In the genomic region with DNA sequence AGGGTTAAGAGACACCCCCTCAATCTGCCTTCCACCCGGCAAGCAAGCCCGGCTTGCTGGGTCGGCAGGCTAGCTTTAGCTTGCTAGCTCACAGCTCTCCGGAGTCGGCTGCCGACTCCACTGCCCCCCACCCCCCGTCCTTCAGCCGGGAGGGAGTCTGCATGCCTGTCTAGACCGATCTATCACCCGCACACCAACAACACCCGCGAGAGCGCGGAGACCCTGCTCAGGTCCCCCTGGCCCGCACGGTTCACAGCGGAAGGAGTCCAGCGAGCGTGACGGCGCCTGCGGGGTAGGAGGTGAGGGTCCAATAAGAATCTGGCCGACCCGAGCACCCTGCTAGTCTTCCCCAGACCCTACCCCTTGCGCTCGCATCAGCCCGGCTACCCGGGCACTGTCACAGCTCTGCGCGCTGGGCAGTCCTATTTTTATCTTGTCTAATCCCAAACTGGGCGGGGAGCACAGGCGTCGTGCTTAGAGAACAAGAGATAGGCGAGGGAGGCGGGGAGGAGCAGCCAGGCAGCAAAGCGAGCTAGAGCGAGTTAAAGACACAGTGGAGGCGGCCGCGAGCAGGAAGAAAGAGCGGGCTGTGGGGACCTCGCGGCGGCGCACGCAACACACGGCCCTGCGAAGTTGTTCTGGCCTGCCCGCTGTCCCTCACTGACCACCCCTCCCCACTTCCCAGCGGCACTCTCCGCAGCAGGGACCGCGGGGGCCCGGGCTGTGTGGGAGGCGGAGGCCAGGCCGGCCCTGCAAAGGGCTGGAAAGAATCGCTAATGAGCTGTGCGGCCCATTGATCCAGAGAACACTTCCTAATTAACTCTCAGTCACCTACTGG, we compare ENCODE assay signal across 8 mouse cellular contexts.
DNase-seq lines count a peak whose midpoint lies in the region; ATAC-seq and TF ChIP-seq lines count a peak whose summit lies in the region.

No protein-coding gene starts in this region.

- WGBS in bone marrow, adult 2 months = 3% methylated on average over 58 of the region's 58 CpGs
- WGBS in embryonic facial prominence, embryonic 14.5 days = 1% methylated on average over 46 of the region's 58 CpGs
- 2% methylated on average over 58 of the region's 58 CpGs for WGBS in heart, embryonic 13.5 days
- WGBS in kidney, embryonic 15.5 days = 3% methylated on average over 57 of the region's 58 CpGs
- WGBS in liver, embryonic 16.5 days (ENCODE audit: insufficient replicate concordance) = 4% methylated on average over 52 of the region's 58 CpGs
- WGBS in neural tube, embryonic 11.5 days = under 1% methylated on average over 54 of the region's 58 CpGs

- H3K9ac ChIP-seq in CH12.LX (ENCODE audit: insufficient read depth, low read depth) = peak overlapping the region; percentile 62
- peak overlapping the region; percentile 76 for H3K9ac ChIP-seq in embryonic facial prominence, embryonic 14.5 days (ENCODE audit: low read depth, low read length)
- peak overlapping the region; percentile 90 for H3K9ac ChIP-seq in heart, embryonic 13.5 days
- peak overlapping the region; percentile 71 for H3K9ac ChIP-seq in kidney, embryonic 15.5 days
- peak overlapping the region; percentile 73 for H3K9ac ChIP-seq in liver, embryonic 16.5 days (ENCODE audit: low read depth, low read length)
- H3K9ac ChIP-seq in neural tube, embryonic 11.5 days (ENCODE audit: low read length) = peak overlapping the region; percentile 54

- dilution Hi-C loops in CH12.LX (cut with MboI; ENCODE audit: extremely low pct_ligation_motif_present, extremely low pct_unique_long_range_greater_than_20kb, low sequenced_read_pairs) = no loop called here

- H3K4me1 ChIP-seq in CH12.LX (ENCODE audit: control insufficient read depth in 1 of 2, insufficient read depth in 2 of 2) = peaks cover 8 to 25% of the 10 kb centered on the region in 2 experiments
- H3K4me1 ChIP-seq in bone marrow, adult 2 months (ENCODE audit: control insufficient read depth, insufficient read depth, low read length) = no peaks in the 10 kb centered on the region; the same call in none of the 2 replicates
- H3K4me1 ChIP-seq in embryonic facial prominence, embryonic 14.5 days (ENCODE audit: control insufficient read depth, insufficient read depth, low read length) = 0 out of 2 replicates have a peak, but pooled peaks cover 2% of the 10 kb centered on the region
- peaks cover 51% of the 10 kb centered on the region for H3K4me1 ChIP-seq in heart, embryonic 13.5 days
- peaks cover 52% of the 10 kb centered on the region for H3K4me1 ChIP-seq in kidney, embryonic 15.5 days
- H3K4me1 ChIP-seq in liver, embryonic 16.5 days (ENCODE audit: control insufficient read depth, low read depth, low read length) = peaks cover 23% of the 10 kb centered on the region
- peaks cover 28% of the 10 kb centered on the region for H3K4me1 ChIP-seq in neural tube, embryonic 11.5 days (ENCODE audit: control insufficient read depth, insufficient read depth, low read length)

- peak; percentile 41 for ATAC-seq in embryonic facial prominence, embryonic 14.5 days (ENCODE audit: low read depth)
- peak; percentile 29; the same call in 1 of the 2 replicates for ATAC-seq in heart, embryonic 13.5 days (ENCODE audit: extremely low read depth, insufficient number of reproducible peaks, low FRiP score, low TSS enrichment)
- ATAC-seq in kidney, embryonic 15.5 days (replicated peaks; ENCODE audit: low FRiP score) = peak; percentile 65
- peak; percentile 70 for ATAC-seq in liver, embryonic 16.5 days (ENCODE audit: low read depth)
- ATAC-seq in neural tube, embryonic 11.5 days (ENCODE audit: insufficient read depth, low FRiP score, low TSS enrichment) = peak; percentile 43

- H3K9me3 ChIP-seq in CH12.LX (replicated peaks; ENCODE audit: low read length) = no peaks in the 10 kb centered on the region
- H3K9me3 ChIP-seq in embryonic facial prominence, embryonic 14.5 days (ENCODE audit: control insufficient read depth, low read length) = no peaks in the 10 kb centered on the region
- H3K9me3 ChIP-seq in heart, embryonic 13.5 days = no peaks in the 10 kb centered on the region
- H3K9me3 ChIP-seq in kidney, embryonic 15.5 days (replicated peaks) = no peaks in the 10 kb centered on the region
- H3K9me3 ChIP-seq in liver, embryonic 16.5 days (replicated peaks; ENCODE audit: control insufficient read depth, low read length) = no peaks in the 10 kb centered on the region
- no peaks in the 10 kb centered on the region for H3K9me3 ChIP-seq in neural tube, embryonic 11.5 days (ENCODE audit: control insufficient read depth, low read length)

- no peak for TF ChIP-seq CTCF in CH12.LX (conservative IDR thresholded peaks at IDR 0.05 in 1 of 2, IDR thresholded peaks at IDR 0.05 in 1 of 2; ENCODE audit: low read depth in 2 of 2, low read length in 2 of 2)
- TF ChIP-seq CTCF in bone marrow, adult 2 months (IDR thresholded peaks at IDR 0.05; ENCODE audit: control insufficient read depth, insufficient read depth, low read length) = no peak

- no peaks in the 10 kb centered on the region for H3K27me3 ChIP-seq in CH12.LX (replicated peaks)
- H3K27me3 ChIP-seq in embryonic facial prominence, embryonic 14.5 days (replicated peaks; ENCODE audit: control insufficient read depth, insufficient read depth, low read length) = peaks cover 65% of the 10 kb centered on the region
- H3K27me3 ChIP-seq in heart, embryonic 13.5 days (replicated peaks) = peaks cover 95% of the 10 kb centered on the region
- peaks cover 88% of the 10 kb centered on the region for H3K27me3 ChIP-seq in kidney, embryonic 15.5 days
- peaks cover 64% of the 10 kb centered on the region for H3K27me3 ChIP-seq in liver, embryonic 16.5 days (ENCODE audit: control insufficient read depth, insufficient read depth, low read depth, low read length)
- H3K27me3 ChIP-seq in neural tube, embryonic 11.5 days (ENCODE audit: control insufficient read depth, insufficient read depth, low read length) = peaks cover 52% of the 10 kb centered on the region

- no peak for TF ChIP-seq POLR2A in CH12.LX (IDR thresholded peaks at IDR 0.05; ENCODE audit: low read depth, low read length)
- TF ChIP-seq POLR2A in bone marrow, adult 2 months (IDR thresholded peaks at IDR 0.05; ENCODE audit: borderline replicate concordance, control insufficient read depth, low read depth, low read length) = peak; percentile 48; the same call in 1 of the 2 replicates

- H3K36me3 ChIP-seq in CH12.LX (replicated peaks in 1 of 2; ENCODE audit: control insufficient read depth in 1 of 2, insufficient read depth in 1 of 2, low read length in 1 of 2) = peaks cover 0 to 11% of the 10 kb centered on the region in 2 experiments
- no peaks in the 10 kb centered on the region for H3K36me3 ChIP-seq in embryonic facial prominence, embryonic 14.5 days (ENCODE audit: control insufficient read depth, insufficient read depth, low read length)
- no peaks in the 10 kb centered on the region for H3K36me3 ChIP-seq in heart, embryonic 13.5 days
- H3K36me3 ChIP-seq in kidney, embryonic 15.5 days = no peaks in the 10 kb centered on the region
- no peaks in the 10 kb centered on the region for H3K36me3 ChIP-seq in liver, embryonic 16.5 days (ENCODE audit: control insufficient read depth, insufficient read depth)
- no peaks in the 10 kb centered on the region for H3K36me3 ChIP-seq in neural tube, embryonic 11.5 days (ENCODE audit: control insufficient read depth, insufficient read depth, low read length)

- in situ Hi-C loops in CH12.LX (cut with MboI; ENCODE audit: low pct_ligation_motif_present, low pct_unique_long_range_greater_than_20kb, low sequenced_read_pairs) = no loop called here

- H3K27ac ChIP-seq in CH12.LX (ENCODE audit: insufficient read depth, low read depth) = peak overlapping the region; percentile 16; the same call in 1 of the 2 replicates
- H3K27ac ChIP-seq in bone marrow, adult 2 months (ENCODE audit: control insufficient read depth, insufficient read depth, low read depth, low read length, poor library complexity) = no peak overlapping the region; the same call in 1 of the 2 replicates
- H3K27ac ChIP-seq in embryonic facial prominence, embryonic 14.5 days (replicated peaks; ENCODE audit: low read depth, low read length) = no peak overlapping the region; the same call in 1 of the 2 replicates
- peak overlapping the region; percentile 81 for H3K27ac ChIP-seq in heart, embryonic 13.5 days (replicated peaks)
- peak overlapping the region; percentile 71 for H3K27ac ChIP-seq in kidney, embryonic 15.5 days
- peak overlapping the region; percentile 56 for H3K27ac ChIP-seq in liver, embryonic 16.5 days (ENCODE audit: low read length)
- peak overlapping the region; percentile 73 for H3K27ac ChIP-seq in neural tube, embryonic 11.5 days (ENCODE audit: low read depth, low read length)

- no peak for TF ChIP-seq RAD21 in CH12.LX (IDR thresholded peaks at IDR 0.05; ENCODE audit: low read depth, low read length)

- H3K4me2 ChIP-seq in CH12.LX (ENCODE audit: insufficient read depth, low read depth, poor library complexity, severe bottlenecking) = peak overlapping the region; percentile 51
- peak overlapping the region; percentile 84 for H3K4me2 ChIP-seq in embryonic facial prominence, embryonic 14.5 days (ENCODE audit: low read depth, low read length)
- H3K4me2 ChIP-seq in heart, embryonic 13.5 days = peak overlapping the region; percentile 86
- H3K4me2 ChIP-seq in kidney, embryonic 15.5 days = peak overlapping the region; percentile 78
- peak overlapping the region; percentile 90 for H3K4me2 ChIP-seq in liver, embryonic 16.5 days (ENCODE audit: low read depth, low read length)
- peak overlapping the region; percentile 70 for H3K4me2 ChIP-seq in neural tube, embryonic 11.5 days (ENCODE audit: low read depth)

- DNase-seq in CH12.LX (ENCODE audit: extremely low read depth) = no peak
- peak; percentile 85 for DNase-seq in embryonic facial prominence, embryonic 14.5 days (ENCODE audit: low spot score)
- DNase-seq in neural tube, embryonic 11.5 days (ENCODE audit: low spot score) = peak; percentile 64
- DNase-seq in testis, postnatal 14 days (ENCODE audit: low spot score) = peak; percentile 38

- TF ChIP-seq EP300 in CH12.LX (IDR thresholded peaks at IDR 0.05; ENCODE audit: low read length) = no peak

- peaks cover 77% of the 10 kb centered on the region for H3K79me2 ChIP-seq in CH12.LX (replicated peaks; ENCODE audit: control insufficient read depth, extremely low read depth, insufficient read depth, poor library complexity, severe bottlenecking)

- H3K4me3 ChIP-seq in CH12.LX (replicated peaks in 1 of 3; ENCODE audit: low read depth in 2 of 3, low read length in 2 of 3, poor library complexity in 1 of 3) = peak overlapping the region in 2 of 3 experiments; percentile 6 to 96
- H3K4me3 ChIP-seq in bone marrow, adult 2 months (replicated peaks; ENCODE audit: control insufficient read depth, low read depth, low read length) = peak overlapping the region; percentile 53
- peak overlapping the region; percentile 59 for H3K4me3 ChIP-seq in embryonic facial prominence, embryonic 14.5 days (ENCODE audit: low read depth, low read length)
- H3K4me3 ChIP-seq in heart, embryonic 13.5 days = peak overlapping the region; percentile 74
- H3K4me3 ChIP-seq in kidney, embryonic 15.5 days (replicated peaks) = peak overlapping the region; percentile 65
- peak overlapping the region; percentile 74 for H3K4me3 ChIP-seq in liver, embryonic 16.5 days (ENCODE audit: low read depth, low read length)
- H3K4me3 ChIP-seq in neural tube, embryonic 11.5 days (ENCODE audit: low read depth, low read length) = peak overlapping the region; percentile 59

TF ChIP-seq in CH12.LX, 34 proteins besides CTCF, POLR2A, EP300 and RAD21 (continues in another document):
- no peak for TF ChIP-seq SMC3 (IDR thresholded peaks at IDR 0.05; ENCODE audit: low read depth, low read length)

Comparison
In these comparisons a context has a peak if more than half of its experiments do, and no peak if none do; other contexts are left out.
1. H3K27ac ChIP-seq: peak in CH12.LX (single experiment), heart, embryonic 13.5 days (single experiment), kidney, embryonic 15.5 days (single experiment), liver, embryonic 16.5 days (single experiment) and neural tube, embryonic 11.5 days (single experiment); none in bone marrow, adult 2 months (single experiment) and embryonic facial prominence, embryonic 14.5 days (single experiment).
2. Peak in every context shown above with its lines, with median percentiles within 50 percentile points of each other: H3K4me2 ChIP-seq, H3K4me3 ChIP-seq, H3K9ac ChIP-seq and ATAC-seq.